Mouse (Mus musculus) induced T-regulatory cell, adult 2 months (primary cell): ENCODE data around the gene Olfr1357.
A peak's percentile ranks its signal among the peaks of the same experiment; 100 is the strongest.
"Not testable (repeated sequence)": the region's sequence is repeated elsewhere in the genome, so short reads cannot be mapped to it uniquely, and the experiment has no call there.

Experiments
- DNase-seq: peaks from one replicate; pipeline ENCODE4 v3.0.0-alpha.2; 2012; ENCODE audit warnings: low read depth

Olfr1357 gene

DNA sequence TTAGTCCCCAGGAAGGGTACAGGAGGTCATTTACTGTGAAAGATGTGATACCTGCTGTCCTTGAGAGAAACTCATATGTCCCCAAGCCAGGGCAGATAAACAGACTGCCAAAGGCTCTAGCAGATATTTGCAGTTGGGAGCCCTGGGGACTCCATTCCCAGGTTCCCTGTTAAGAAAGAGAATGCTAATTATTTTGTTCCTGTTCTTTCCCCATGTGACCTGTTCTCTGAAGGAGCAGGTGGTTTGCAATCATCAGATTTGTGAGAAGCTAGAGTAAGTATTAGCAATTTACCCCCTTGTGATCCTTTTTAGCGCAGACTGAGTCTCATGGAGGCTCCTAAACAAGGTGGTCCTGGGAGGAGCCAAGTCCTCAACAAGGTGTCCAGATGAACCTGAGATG, at the start of gene Olfr1357:
Gene Olfr1357, minus strand, starts transcription at position 101 of the 400 bp plus-strand sequence.
- DNase-seq = no peak

DNA sequence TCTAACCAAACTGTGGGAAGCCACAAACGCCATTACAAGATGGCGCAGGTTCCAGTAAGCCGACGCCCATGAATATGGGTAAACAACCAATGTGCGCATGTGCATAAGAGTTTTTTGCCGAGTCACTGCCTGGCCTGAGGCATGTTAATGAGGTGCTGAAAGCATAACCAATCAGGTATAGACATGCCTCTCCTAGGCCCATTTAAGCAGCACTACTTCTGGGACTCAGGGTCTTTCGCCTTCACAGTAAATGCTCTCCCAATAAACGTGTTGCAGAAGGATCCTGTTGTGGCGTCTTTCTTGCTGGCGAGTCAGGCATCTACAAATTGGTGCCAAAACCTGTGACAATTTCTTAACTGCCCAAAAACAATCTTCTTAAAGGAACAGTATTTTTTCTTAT, 48.8 kb upstream of the Olfr1357 start:
- not testable (repeated sequence) for DNase-seq

DNA sequence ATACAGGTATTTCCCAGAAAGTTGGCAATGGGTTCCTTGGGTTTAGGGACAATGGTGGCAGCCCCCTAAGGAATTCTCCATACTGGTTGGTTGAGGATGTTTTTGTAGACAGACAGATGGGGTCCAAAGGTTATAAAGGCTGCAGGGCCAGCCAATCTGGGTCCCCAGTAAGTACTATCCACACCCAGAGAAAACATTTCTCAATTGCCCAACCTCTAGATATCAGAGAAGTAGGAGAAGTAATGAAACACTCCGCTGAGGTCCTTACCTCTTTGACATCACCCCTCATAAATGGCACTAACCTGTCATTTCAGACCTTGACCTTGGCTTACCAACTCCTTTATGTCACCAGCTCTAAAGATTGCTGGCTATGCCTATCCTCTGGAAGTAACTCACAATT, 46.7 kb upstream of the Olfr1357 start:
- no peak for DNase-seq

DNA sequence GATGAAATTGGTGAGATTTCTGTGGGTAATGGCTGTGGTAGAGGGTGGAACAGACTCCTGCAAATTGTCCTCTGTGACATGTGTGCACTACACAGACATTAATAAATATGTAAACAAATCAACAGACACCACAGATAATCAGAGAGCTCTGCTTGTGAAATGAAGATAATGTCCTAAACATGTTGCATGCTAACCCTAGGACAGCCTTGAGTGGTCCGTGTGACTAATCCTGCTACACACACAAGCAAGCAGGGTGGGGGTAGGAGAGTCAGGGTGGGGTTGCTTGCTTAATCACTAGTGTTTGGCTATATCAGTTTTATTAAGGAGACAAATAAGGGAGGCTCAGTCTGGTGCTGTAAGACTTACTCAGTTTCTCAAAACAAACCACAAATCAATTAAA, 43.3 kb upstream of the Olfr1357 start:
- DNase-seq = no peak

DNA sequence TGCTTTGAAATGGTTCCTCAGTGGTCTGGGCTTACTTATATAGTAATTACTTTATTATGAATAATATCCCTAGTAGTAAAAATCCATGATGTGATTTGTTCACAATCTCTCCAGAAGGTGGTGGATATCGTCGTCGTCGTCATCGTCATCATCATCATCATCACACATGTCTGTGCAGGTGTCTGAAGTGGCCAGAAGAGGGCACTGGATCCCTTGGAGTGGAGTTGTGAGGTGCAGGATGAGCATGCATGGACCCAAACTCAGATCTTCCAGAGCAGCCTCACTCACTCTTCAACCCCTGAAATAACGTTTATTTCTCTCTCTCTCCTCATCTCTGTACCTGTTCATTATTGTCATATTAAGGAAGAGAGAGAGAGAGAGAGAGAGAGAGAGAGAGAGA, 14.4 kb upstream of the Olfr1357 start:
- peak; percentile 34 for DNase-seq

DNA sequence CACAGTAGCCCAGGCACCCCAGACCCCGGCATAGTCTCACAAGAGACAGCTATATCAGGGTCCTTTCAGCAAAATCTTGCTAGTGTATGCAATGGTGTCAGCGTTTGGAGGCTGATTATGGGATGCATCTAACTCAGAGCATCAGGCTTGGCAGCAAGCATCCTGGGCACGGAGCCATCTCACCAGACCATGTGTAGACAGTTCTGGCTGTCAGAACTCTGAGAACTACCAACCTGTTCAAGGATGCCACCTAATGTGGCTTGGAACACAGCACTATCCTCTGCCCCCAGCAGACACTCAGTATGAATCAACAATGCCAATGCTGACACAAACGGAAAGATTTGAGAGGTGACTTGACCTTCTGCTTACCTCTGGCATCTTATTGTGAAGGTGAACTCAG, 12.3 kb upstream of the Olfr1357 start:
- DNase-seq = no peak

DNA sequence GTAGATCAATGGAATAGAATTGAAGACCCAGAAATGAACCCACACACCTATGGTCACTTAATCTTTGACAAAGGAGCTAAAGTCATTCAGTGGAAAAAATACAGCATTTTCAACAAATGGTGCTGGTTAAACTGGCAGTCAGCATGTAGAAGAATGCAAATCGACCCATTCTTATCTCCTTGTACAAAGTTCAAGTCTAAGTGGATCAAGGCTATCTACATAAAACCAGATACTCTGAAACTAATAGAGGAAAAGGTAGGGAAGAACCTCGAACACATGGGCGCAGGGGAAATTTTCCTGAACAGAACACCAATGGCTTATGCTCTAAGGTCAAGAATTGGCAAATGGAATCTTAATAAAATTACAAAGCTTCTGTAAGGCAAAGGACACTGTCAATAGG, 5.3 kb upstream of the Olfr1357 start:
- not testable (repeated sequence) for DNase-seq

DNA sequence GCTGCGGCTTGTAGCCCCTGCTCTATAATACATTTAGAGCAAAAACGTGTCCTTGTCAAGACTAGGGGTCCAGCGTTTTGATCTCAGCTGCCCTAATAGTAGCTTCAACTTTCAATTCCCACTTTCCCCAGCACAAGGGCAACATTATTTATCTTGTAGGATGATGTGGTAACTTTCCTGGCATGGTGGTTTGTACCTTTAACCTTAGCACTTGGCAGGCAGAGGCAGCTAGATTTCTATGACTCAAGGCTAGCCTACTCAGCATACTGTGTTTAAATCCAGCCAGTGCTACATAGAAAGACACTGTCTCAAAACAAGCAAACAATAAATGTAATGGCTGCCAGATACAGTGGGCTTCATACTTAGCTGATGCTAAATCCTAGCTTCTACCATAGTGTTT, 10.3 kb downstream of the Olfr1357 start:
- no peak for DNase-seq

DNA sequence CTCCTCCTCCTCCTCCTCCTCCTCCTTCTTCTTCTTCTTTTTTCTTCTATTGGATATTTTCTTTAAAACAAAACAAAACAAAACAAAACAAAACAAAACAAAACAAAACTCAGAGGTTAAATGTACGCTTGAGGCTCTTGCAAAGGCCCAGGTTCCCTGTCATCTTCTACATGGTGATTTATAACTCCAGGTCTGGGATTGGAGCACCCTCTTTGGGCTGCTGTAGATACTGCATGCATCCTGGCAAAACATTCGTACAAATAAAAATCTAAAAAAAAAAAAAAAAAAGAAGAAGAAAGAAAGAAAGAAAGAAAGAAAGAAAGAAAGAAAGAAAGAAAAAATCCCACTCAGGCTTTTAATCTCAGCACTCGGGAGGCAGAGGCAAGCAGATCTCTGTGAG, 12.8 kb downstream of the Olfr1357 start:
- DNase-seq = peak; percentile 68

DNA sequence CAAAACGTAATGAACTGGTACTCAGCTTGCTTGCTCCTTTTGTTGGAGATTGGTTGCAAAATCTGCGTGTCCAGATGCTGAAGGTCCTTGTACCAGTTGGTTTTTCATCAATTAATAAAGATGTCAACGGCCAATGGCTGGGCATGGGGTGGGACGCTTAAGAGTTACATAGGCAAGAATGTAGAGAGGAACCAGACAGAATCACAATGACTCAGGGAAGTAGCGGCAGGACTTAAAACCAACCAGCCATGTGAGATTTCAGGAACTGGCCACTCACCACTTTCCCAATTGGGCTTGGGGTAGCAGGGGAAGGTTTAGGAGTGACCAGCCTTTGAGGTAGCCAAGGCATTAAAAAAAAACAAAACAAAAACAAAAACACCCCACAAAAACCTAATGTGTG, 18.0 kb downstream of the Olfr1357 start:
- DNase-seq = no peak

DNA sequence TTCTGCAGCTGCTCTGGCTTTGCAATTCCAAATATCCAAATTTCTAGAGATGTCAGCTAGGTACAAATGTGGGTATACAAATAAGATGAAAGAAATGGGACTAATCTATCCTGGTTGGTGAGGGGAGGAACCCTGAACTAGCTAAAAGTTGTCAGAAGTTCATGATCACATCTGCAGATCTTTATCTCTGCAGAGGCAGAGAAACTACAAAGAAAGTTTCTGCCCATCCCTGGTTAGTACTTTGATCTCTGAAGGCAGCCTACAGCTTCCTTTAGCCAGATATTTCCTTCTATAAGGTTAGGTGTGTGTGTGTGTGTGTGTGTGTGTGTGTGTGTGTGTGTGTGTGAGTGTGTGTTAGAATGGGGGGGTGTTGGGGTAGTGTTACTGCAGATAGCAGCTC, 23.3 kb downstream of the Olfr1357 start:
- DNase-seq = peak; percentile 59

DNA sequence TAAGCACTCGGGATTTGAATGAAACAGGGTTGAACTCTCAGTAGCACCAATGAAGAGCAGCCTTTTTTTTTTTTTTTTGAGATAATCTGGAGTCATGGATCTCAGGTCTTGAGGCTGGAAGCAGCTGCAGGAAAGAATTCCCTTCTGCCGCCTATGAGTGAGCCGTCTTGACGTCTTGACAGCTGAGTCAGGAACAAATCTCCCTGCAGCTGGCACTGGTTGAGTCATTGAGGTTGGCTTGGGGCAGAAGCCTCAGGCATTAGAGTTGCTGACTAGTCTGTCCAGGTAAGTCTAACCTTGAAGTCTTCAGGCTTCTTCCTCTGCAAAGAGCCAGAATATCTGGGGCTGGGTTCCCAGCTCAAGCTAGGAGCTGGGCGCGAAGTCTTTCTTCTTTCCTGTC, 23.7 kb downstream of the Olfr1357 start:
- DNase-seq = no peak

DNA sequence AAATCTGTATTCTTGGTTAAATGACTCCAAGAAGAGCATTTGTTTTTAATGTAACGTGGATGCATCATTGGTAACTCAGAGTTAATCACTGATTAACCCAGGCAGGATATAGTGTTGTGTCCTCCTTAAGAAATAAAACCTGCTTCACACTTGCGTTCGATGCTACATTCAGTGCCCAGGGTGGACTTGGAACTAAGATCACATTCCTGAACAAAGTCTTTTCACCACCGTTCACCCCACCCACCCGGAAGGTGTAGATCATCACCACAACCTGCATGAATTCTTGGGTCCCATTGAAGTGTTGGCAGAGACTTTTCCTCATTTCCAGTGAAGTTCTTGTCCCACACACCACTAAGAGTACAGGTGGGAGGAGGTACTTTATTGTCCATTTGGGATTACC, 24.1 kb downstream of the Olfr1357 start:
- DNase-seq = no peak

DNA sequence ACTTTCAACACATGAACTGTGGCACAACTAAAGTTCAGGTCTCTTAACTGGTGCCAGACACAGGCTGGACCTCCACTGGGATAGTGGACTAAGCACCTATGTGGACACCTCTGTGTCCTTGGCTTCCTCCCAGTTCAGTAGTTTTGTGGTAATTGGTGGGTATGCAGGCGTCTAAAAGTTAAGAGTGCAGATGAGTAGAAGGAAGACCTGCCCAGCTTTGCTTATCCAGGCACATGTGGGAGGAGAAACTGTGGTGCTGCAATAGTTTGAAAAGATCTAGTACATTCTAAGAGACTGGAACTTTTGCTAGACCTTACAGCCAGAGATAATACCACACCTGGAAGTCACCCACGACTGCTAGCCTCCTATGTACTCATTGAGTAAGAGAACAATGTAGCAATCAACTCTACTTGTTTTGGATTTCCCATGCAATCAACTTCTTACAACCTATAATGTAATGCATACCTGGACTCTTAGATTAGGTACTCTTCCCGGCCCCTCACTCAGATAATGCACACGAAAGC, 25.0 kb downstream of the Olfr1357 start:
- DNase-seq = no peak

DNA sequence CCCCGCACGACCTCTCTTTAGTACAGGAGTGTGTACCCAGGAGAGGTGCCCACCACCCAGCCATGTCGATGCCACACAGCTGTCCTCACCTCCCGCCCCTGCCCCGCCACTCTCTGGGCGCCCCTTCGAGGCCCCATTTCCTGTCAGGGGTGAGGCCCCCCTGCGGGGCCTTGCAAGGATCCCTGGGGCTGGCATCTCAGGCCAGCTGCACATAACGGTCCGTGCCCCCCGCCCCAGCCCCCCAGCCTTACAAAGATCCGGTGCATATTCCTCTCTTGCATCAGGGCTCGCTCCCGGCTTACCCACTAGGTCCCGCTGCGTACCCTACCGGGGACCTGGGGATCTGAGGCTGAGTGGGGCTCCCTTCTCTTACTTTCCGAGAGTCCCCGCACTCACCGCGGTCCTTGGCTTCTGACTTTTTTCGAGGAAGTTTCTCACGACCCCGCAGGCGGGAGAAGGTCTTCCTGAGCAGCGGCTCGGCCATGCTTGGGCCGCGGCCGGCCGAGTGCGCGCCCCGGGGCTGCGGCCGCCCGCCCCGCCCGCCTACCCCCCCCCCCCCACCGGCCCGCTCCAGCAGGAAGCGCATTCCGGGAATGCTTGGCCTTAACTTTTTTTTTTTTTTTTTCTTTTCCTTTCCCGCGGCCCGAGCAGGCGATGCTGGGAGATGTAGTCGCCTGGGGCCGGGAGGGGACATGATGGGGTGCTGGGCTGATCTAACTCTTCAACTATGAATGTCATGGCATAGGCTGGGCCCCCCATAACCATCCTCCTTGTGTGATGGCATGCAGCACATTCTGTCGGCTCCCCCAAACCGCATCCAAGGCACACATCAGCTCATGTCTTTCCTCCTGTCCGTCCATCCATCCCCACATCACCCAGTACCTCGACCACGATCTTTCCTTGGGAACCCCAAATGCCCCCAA, 26.2 kb downstream of the Olfr1357 start, which contains the start of gene Syde1:
Gene Syde1, minus strand, starts transcription at position 559 of the 923 bp plus-strand sequence.
- DNase-seq = peak; percentile 37

DNA sequence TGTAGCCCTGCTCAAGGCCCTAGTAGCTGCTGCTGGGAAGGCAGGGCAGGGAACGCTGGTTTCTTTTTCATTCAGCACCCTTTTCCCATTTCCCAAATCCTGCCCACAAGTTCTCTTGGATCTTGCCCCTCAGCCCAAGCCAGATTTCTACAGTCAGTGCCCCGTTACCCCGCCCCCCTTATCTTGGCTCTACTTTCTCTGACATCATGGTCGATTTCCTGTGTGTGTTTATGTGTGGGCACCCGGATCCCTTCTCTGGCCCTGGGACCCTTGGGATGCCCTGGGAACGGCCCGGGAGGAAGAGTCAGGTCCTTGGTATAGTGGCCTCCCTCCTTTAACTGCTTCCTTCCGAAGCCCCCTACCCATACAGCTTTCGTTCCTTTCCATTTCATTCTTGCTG, 27.1 kb downstream of the Olfr1357 start:
- peak; percentile 27 for DNase-seq

DNA sequence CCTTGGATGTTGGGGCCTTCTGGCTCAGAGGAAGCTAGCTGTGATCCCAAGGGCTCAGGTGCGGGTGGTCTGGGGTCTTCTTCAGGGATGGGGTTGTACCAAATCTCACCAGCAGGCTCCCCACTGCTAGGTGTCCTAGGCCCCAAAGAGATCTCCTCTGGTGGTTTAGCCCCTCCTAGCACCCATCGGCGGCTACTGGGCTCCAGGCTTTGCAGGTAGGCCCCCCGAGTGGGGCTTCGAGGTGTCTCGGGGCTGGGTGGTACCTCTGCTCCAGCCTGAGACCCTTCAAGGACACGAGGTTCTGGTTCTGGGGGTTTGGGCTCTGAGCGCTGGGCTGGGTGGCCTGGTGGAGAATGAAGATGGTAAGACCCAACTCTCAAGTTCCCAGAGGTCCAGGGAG, 28.0 kb downstream of the Olfr1357 start:
- no peak for DNase-seq

DNA sequence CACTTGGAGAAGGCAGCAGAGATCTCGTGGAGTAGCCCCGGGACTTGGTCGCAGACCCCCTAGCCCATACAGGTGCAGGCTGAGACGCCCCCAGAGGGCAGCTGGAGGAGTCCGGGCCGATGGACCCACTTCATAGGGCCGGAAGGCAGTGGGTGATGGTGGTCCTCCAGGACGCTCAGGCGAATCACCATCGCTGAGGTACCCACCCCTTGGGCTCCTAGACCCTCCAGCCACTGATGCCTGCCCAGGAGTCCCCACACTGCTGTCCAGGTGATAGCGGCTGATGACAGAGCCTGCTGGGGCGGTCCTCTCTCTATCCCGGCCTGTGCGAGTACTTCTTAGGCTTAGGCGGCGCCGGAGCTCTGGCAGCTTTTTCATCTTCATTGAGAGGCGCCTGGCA, 28.6 kb downstream of the Olfr1357 start:
- no peak for DNase-seq

DNA sequence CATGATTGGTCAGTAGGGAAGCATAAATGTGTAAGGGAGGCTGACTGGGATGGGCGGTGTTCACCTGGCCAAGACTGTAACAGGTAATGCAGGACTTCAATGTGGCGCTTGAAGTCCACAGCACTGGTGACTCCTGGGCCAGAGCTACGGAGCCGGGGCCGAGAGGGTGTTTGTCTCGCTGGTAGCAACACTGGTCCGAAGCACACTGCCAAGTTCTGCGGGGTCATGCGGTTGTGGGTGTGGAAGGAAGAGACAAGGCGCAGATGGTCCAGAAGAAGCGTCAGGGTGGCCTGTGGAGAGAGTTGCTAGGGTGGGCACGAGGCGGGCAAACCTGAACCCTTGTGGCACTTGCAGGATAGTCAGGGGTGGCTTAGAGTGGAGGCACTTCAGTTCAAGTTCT, 31.8 kb downstream of the Olfr1357 start:
- DNase-seq = no peak

DNA sequence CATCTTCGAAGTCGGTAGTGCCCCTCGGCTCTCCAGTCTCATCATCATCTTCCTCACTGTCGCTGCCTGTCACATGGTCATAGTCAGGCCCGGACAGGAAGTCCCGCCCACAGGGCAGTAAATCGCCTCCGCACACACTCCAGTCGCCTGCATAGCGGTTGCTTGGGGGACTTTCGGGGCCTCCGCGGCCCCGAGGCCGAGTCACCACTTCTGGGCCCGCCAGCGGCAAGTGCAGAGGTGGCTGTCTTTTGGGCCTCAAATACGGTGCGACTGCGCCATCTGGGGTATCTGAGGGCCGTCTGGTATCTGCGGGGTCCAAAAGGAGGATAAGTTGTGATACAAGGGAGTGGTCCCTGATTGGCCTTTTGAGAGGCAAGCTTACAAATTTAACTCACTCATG, 32.3 kb downstream of the Olfr1357 start:
- DNase-seq = no peak

DNA sequence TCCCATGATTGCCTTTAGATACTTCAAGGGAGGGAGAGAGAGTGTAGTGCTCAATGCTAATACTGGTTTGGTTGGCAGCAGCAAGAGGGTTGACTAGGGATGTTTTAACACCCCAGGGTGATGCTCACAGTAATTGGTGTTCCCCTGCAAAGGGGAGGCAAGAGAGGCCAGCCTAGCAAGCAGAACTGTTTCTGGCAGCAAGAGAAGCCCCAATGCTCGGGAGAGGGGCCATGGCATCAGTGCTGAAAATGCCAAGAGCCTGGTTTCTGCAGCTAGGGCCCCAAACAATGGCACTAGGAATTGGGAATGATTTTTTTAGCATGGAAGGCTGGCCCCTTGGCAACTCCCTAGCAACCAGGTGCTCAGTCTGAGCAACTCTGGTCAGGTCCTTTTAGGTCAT, 32.9 kb downstream of the Olfr1357 start:
- no peak for DNase-seq

DNA sequence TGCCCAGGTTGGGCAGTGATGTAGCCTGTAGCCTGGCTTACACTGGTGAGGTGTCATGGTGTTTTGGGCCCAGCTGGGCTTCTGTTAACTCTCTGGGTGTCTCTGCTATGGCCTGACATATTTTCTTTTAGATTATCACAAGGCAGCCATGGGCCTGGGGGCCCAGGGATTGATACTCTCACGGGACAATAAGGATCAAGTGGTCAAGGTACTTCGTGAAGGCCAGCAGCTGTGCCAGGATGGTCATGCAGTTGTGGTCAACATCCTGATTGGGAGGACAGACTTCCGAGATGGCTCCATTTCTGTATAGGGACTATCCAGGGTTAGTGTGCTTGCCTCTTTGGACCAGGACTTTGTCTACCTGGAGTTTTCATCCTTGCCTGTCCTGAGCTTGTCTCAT, 33.9 kb downstream of the Olfr1357 start:
- no peak for DNase-seq

DNA sequence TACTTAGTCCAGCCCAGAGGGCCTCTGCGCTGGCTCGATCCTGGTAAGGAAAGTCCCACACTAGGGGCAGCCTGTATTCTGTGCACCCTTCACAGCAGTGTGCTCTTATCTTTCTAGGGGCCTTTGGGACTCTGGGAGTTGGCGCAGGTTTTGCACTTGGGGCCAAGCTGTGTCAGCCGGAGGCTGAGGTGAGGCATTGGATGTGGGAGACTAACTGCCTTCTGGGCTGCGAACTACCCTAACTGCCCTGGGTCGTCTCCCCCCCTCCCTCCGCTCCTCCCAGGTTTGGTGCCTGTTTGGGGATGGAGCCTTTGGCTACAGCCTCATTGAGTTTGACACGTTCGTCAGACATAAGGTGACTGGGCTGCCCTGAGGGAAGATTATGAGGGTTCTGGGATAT, 34.5 kb downstream of the Olfr1357 start:
- no peak for DNase-seq

DNA sequence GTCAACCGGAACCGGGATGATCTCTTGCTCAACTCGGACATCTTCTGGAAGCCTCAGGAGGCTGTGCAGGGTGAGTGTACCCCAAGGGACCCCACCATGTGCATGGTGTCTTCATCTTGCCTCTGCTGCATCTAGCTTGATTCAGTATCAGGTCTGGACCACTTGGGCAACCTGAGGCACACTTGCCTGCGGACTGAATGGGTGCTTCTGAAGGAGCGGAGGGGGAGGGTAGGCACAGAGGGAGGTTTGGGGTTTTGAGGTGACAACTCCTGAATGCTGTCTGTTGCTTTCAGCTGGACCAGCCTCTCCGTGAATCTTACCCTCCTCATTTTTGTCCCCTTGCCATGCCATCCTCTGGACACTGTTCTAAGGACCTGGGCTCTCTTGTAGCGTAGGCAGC, 36.8 kb downstream of the Olfr1357 start:
- DNase-seq = no peak
